Mouse (Mus musculus): Measurements from ENCODE around the gene Axin2.

DNA sequence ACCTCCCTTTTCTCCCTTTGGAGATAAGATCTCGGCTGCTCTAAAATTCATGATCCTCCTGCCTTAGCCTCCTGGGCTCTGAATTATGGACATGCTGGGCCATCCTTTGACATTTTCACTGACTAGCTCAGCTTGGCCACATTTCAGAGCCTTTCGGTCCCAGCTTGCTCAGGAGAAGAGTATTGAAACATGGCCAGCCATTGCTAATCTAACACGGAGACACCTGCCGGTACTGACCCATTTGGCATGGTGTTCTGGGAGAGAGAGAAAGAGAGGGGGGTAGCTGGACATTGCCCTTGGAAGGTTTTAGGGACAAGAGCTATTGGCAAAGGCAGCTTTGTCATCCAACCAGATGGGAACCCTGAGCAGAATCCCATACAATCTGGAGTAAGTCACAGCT lies 23.1 kb upstream of the Axin2 start:
- TF ChIP-seq CTCF (IDR thresholded peaks at IDR 0.05; ENCODE audit: low read depth) = no peak
- TF ChIP-seq EP300 (IDR thresholded peaks at IDR 0.05; ENCODE audit: low read depth) = no peak
